In genomic region chr10:67143661-67144060, GRCm38 (mm10) we compare ENCODE assay signal across 16 mouse cellular contexts. TPM values are rescaled to one million over a fixed set of nuclear protein-coding genes. Genes with fewer than 3 reads are reported as not detected.
DNase-seq lines count a peak whose midpoint lies in the region; ATAC-seq and TF ChIP-seq lines count a peak whose summit lies in the region.
"Had no signal": no experiment of that assay in that cellular context is flagged by ENCODE, and none has a peak within 500 bp of the region (broad histone marks: within the 10 kb centered on the region; RNA-seq: fewer than 3 reads in every experiment).

No protein-coding gene starts in this region.

- TF ChIP-seq POLR2A in brain, embryonic 14.5 days (IDR thresholded peaks at IDR 0.05; ENCODE audit: borderline replicate concordance, extremely low read depth, insufficient read depth, insufficient read length, poor library complexity, severe bottlenecking) = no peak
- no peak for TF ChIP-seq POLR2A in cerebellum, adult 2 months (IDR thresholded peaks at IDR 0.05; ENCODE audit: borderline replicate concordance, insufficient read depth, low read length)

- no peak for ATAC-seq in heart, embryonic 12.5 days (ENCODE audit: insufficient number of reproducible peaks, low FRiP score)
- no peak for ATAC-seq in lung, embryonic 14.5 days (ENCODE audit: insufficient read depth)
- ATAC-seq: inflammation-experienced regulatory T-cells, adult 6 months had no signal

- H3K4me2 ChIP-seq in heart, embryonic 12.5 days = no peak overlapping the region
- no peak overlapping the region for H3K4me2 ChIP-seq in lung, embryonic 14.5 days
- H3K4me2 ChIP-seq: limb, embryonic 13.5 days; lung, embryonic 15.5 days had no signal

- no peaks in the 10 kb centered on the region for H3K9me3 ChIP-seq in heart, embryonic 12.5 days (replicated peaks)
- H3K9me3 ChIP-seq in lung, embryonic 14.5 days (ENCODE audit: low read depth, low read length) = no peaks in the 10 kb centered on the region
- H3K9me3 ChIP-seq: limb, embryonic 13.5 days; lung, embryonic 15.5 days had no signal

- peak; percentile 30 for DNase-seq in heart, postnatal 4 days
- peak; percentile 75 for DNase-seq in lung, embryonic 14.5 days
- DNase-seq in lung, postnatal 25 days (ENCODE audit: low spot score) = no peak
- DNase-seq in brain, embryonic 14.5 days (ENCODE audit: low read depth) = peak; percentile 35
- peak; percentile 61 for DNase-seq in forelimb bud, embryonic 11.5 days (ENCODE audit: low read depth, low spot score)
- no peak for DNase-seq in cerebellum, adult 2 months
- DNase-seq: adrenal gland, adult 2 months; cerebellum, postnatal 25 days; heart, adult 11 months; kidney, postnatal 14 days; layer of hippocampus, postnatal 36 days; midbrain, embryonic 14.5 days had no signal

- peaks cover 23% of the 10 kb centered on the region for H3K4me1 ChIP-seq in heart, embryonic 12.5 days (replicated peaks)
- H3K4me1 ChIP-seq in lung, embryonic 14.5 days (ENCODE audit: insufficient read depth) = peaks cover 3% of the 10 kb centered on the region; the same call in 1 of the 2 replicates
- H3K4me1 ChIP-seq in cerebellum, adult 2 months (ENCODE audit: control insufficient read depth, insufficient read depth, low read length) = peaks cover 6% of the 10 kb centered on the region
- H3K4me1 ChIP-seq: lung, embryonic 15.5 days had no signal

- H3K9ac ChIP-seq in heart, embryonic 12.5 days = no peak overlapping the region
- no peak overlapping the region for H3K9ac ChIP-seq in lung, embryonic 14.5 days
- H3K9ac ChIP-seq: limb, embryonic 13.5 days; lung, embryonic 15.5 days had no signal

- H3K27me3 ChIP-seq in heart, embryonic 12.5 days (replicated peaks) = no peaks in the 10 kb centered on the region
- no peaks in the 10 kb centered on the region for H3K27me3 ChIP-seq in lung, embryonic 14.5 days (ENCODE audit: insufficient read depth, low read length)
- no peaks in the 10 kb centered on the region for H3K27me3 ChIP-seq in cerebellum, adult 2 months (ENCODE audit: control insufficient read depth, insufficient read depth, low read length)
- H3K27me3 ChIP-seq: limb, embryonic 13.5 days; lung, embryonic 15.5 days had no signal

- H3K36me3 ChIP-seq in heart, embryonic 12.5 days = no peaks in the 10 kb centered on the region
- H3K36me3 ChIP-seq in lung, embryonic 14.5 days (ENCODE audit: insufficient read depth) = no peaks in the 10 kb centered on the region
- H3K36me3 ChIP-seq: limb, embryonic 13.5 days; lung, embryonic 15.5 days had no signal

- no peak overlapping the region for H3K4me3 ChIP-seq in heart, embryonic 12.5 days
- H3K4me3 ChIP-seq in lung, embryonic 14.5 days (ENCODE audit: low read depth, low read length) = no peak overlapping the region
- no peak overlapping the region for H3K4me3 ChIP-seq in cerebellum, adult 2 months (replicated peaks; ENCODE audit: insufficient read depth, low read depth, low read length)
- H3K4me3 ChIP-seq: limb, embryonic 13.5 days; lung, embryonic 15.5 days had no signal

- H3K27ac ChIP-seq in heart, embryonic 12.5 days (ENCODE audit: poor library complexity, severe bottlenecking) = no peak overlapping the region
- no peak overlapping the region for H3K27ac ChIP-seq in lung, embryonic 14.5 days (ENCODE audit: low read depth)
- H3K27ac ChIP-seq in cerebellum, adult 2 months (ENCODE audit: insufficient read depth, low read length) = no peak overlapping the region
- H3K27ac ChIP-seq: limb, embryonic 13.5 days; lung, embryonic 15.5 days had no signal

- no peak for TF ChIP-seq CTCF in lung, embryonic 14.5 days (IDR thresholded peaks at IDR 0.05; ENCODE audit: low read depth)
- no peak for TF ChIP-seq CTCF in brain, embryonic 14.5 days (IDR thresholded peaks at IDR 0.05; ENCODE audit: borderline replicate concordance, extremely low read depth, insufficient read depth, insufficient read length)
- no peak for TF ChIP-seq CTCF in cerebellum, adult 2 months (IDR thresholded peaks at IDR 0.05; ENCODE audit: borderline replicate concordance, insufficient read depth, low read depth, low read length)

RNA-seq across cellular contexts. Expression of gene Reep3, which starts 46.9 kb away (rescaled TPM):
- total RNA-seq in heart, postnatal 4 days (2021) = 10 to 100 TPM; 42.9 to 43.7 TPM
- polyA plus RNA-seq in heart, embryonic 12.5 days (2016; fragmentation: Nextera tagmentation; extraction: Ambion mirVana) = 28.4 and 29.3 TPM in 2 replicates
- polyA plus RNA-seq in lung, embryonic 14.5 days (2014; fragmentation: Nextera tagmentation; extraction: Ambion mirVana) = 31.7 and 33.2 TPM in 2 replicates
- 26.5 and 34.8 TPM in 2 replicates for polyA plus RNA-seq in brain, embryonic 14.5 days (2012; rRNA removed)
- 44.0 and 45.2 TPM in 2 replicates for polyA plus RNA-seq in cerebellum, adult 2 months (2012; rRNA removed)

RNA-seq across cellular contexts. Expression of gene Jmjd1c, which starts 47.7 kb away (rescaled TPM):
- 10 to 100 TPM; 66.7 to 70.5 TPM for total RNA-seq in heart, postnatal 4 days (2021)
- polyA plus RNA-seq in heart, embryonic 12.5 days (2016; fragmentation: Nextera tagmentation; extraction: Ambion mirVana) = 37.9 and 42.3 TPM in 2 replicates
- polyA plus RNA-seq in lung, embryonic 14.5 days (2014; fragmentation: Nextera tagmentation; extraction: Ambion mirVana) = 34.8 and 34.9 TPM in 2 replicates
- 29.1 and 42.4 TPM in 2 replicates for polyA plus RNA-seq in brain, embryonic 14.5 days (2012; rRNA removed)
- 56.3 and 63.8 TPM in 2 replicates for polyA plus RNA-seq in cerebellum, adult 2 months (2012; rRNA removed)

Comparison
In these comparisons a context has a peak if more than half of its experiments do, and no peak if none do; other contexts are left out.
1. DNase-seq: peak in heart, postnatal 4 days (single experiment), lung, embryonic 14.5 days (single experiment), brain, embryonic 14.5 days (single experiment) and forelimb bud, embryonic 11.5 days (single experiment); none in lung, postnatal 25 days (single experiment) and cerebellum, adult 2 months (0 of 2).